Mouse (Mus musculus): ENCODE data around the gene Hdac4. TPM values are rescaled to one million over a fixed set of nuclear protein-coding genes. Genes with fewer than 3 reads are reported as not detected.
A peak's percentile ranks its signal among the peaks of the same experiment; 100 is the strongest.

The Hdac4 gene
- total RNA-seq, 2 experiments from 2014 or later: 97.2 to 106 TPM

DNA sequence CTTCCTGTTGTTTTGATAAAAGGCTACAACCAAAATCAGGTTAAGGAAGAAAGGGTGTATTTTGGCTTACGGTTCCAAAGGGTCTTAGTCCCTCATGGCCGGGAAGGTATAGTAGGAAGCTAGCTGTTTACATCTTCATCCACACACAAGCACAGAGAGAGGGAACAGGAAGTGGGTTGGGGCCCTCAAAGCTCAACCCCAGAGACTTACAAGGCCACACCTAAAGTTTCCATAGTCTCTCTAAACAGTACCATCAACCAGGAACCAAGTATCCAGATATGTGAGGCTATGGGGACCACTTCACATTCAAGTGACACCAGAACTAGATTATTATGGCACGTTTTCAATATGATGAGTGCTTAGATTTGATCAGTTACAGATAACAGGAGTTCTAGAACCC lies 5.0 kb downstream of the Hdac4 start:
- H3K4me3 ChIP-seq: no peak overlapping the region
- no peak for DNase-seq (ENCODE audit: low spot score in 2 of 2)
- no peak for TF ChIP-seq CTCF (conservative IDR thresholded peaks at IDR 0.05)
- no peak overlapping the region for H3K27ac ChIP-seq

- H3K27ac ChIP-seq: no peak overlapping the region
- DNase-seq (ENCODE audit: low spot score in 2 of 2): no peak
- H3K4me3 ChIP-seq: no peak overlapping the region
- no peak for TF ChIP-seq CTCF (conservative IDR thresholded peaks at IDR 0.05)
These were observed 8.4 kb downstream of the Hdac4 start for GRCm38 (mm10) chr1:92187137-92187536.

DNA sequence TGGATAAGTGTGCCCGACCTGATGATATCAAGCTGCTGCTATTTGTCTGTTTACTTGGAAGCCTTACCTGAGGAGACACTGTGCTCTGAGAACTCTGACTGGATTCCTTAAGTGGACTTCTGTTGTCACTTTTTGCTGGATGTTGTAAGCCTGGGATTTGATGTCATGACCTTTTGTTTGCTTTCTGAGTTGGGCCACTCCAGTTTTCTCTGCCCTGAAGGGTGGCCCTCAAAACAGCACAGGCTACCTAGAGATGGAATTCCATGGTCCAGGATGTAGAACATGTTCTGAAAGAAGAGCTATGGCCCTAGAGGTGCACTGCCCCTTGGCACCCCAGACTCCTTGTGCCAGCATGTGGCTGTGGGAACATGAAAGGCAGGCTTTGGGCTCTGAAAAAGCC lies 10.9 kb downstream of the Hdac4 start:
- DNase-seq (ENCODE audit: low spot score in 2 of 2): no peak
- no peak for TF ChIP-seq CTCF (conservative IDR thresholded peaks at IDR 0.05)
- H3K27ac ChIP-seq: no peak overlapping the region
- no peak overlapping the region for H3K4me3 ChIP-seq

- no peak overlapping the region for H3K27ac ChIP-seq
These were observed 12.3 kb downstream of the Hdac4 start for GRCm38 (mm10) chr1:92183101-92183790.

DNA sequence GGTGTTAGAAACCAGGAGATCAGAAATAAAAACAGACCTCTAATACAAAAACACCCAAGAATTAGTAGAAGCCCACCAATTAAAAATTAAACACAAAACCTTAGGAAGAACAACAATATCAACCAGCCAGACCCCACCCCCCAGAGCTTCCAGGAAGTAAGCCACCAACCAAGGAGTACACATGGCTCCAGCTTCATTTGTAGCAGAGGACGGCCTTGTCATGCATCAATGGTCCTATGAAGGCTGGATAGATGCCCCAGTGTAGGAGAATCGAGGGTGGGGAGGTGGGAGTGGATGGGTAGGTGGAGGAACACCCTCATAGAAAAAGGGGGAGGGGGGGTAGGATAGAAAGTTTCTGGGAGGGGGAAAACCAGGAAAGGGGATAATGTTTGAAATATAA lies 13.5 kb downstream of the Hdac4 start:
- TF ChIP-seq CTCF (conservative IDR thresholded peaks at IDR 0.05): no peak
- Histone ChIP-seq H3K4me3 (no peak overlapping the region), H3K27ac (no peak overlapping the region)
- no peak for DNase-seq (ENCODE audit: low spot score in 2 of 2)

More at GRCm38 (mm10) chr1:92183101-92183790, 12.3 kb downstream of the Hdac4 start:
- no peak overlapping the region for H3K4me3 ChIP-seq
- no peak for DNase-seq (ENCODE audit: low spot score in 2 of 2)
- TF ChIP-seq CTCF (conservative IDR thresholded peaks at IDR 0.05): no peak

DNA sequence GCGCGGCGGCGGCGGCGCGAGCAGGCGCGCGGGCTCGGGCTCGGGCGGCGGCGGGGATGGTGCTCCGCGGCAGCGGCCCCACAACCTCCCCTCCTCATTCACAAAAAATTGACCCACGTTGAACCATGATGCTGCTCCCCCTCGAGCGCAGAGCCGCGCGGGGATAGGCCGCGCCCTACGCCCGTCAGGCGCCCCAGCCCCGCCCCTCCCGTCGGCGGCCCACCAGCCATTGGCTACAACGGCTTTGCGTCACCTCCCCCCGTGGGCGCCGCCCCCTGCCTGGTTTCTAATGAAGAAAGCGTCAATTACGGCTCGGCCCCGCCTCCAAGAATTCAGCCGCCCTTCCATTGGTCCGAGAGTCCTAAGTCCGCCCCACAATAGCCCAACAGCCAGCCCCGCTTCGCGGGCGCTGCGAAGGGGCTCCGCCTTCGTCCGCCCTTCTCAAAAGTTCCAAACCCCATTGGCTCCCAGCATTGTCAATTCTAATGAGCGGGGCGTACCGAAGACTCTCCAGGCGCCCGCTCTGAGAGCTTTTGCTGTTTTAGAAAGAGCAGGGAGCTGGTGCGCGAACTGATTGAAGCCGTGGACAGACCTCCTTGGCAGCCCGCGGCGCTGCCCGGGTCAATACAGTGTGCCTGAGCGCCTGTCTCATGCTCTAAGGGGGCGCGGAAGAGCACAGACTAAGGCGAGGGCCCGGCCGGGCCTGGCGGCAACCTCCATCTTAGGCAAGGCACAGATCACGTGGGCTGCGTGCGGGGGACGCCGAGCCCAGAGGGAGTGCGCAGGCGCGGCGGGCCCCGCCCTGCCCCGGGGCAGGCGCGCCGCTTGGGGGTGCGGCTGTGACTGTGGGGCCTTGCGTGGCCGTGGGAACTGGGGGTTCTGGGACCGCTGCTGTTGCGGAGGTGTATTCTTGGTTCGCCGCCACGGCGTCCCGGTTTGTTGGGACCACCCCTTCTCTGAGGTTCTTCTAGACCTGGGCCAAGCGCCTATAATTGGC lies 15.1 kb downstream of the Hdac4 start:
- TF ChIP-seq CTCF (conservative IDR thresholded peaks at IDR 0.05): 0 out of 2 replicates have a peak, but pooled peaks have one; percentile 29
- H3K27ac ChIP-seq: peak overlapping the region; percentile 98
- peak overlapping the region; percentile 81 for H3K4me3 ChIP-seq
- DNase-seq (ENCODE audit: low spot score in 2 of 2): peak; percentile 100

- no peak; the same call in 1 of the 2 replicates for TF ChIP-seq CTCF (conservative IDR thresholded peaks at IDR 0.05)
- peak; percentile 28 to 41 for DNase-seq (ENCODE audit: low spot score in 2 of 2)
- peak overlapping the region; percentile 79 for H3K4me3 ChIP-seq
- H3K27ac ChIP-seq: peak overlapping the region; percentile 92
These were observed 16.0 kb downstream of the Hdac4 start for GRCm38 (mm10) chr1:92179489-92180006.

- DNase-seq (ENCODE audit: low spot score in 2 of 2): peak in 1 of 2 experiments; percentile 17
- H3K4me3 ChIP-seq: peak overlapping the region; percentile 79
- TF ChIP-seq CTCF (conservative IDR thresholded peaks at IDR 0.05): no peak
- H3K27ac ChIP-seq: peak overlapping the region; percentile 92
These were observed 16.4 kb downstream of the Hdac4 start for GRCm38 (mm10) chr1:92179070-92179469.

- DNase-seq (ENCODE audit: low spot score in 2 of 2): peak in 1 of 2 experiments; percentile 21
- peak; percentile 56 for TF ChIP-seq CTCF (conservative IDR thresholded peaks at IDR 0.05)
- Histone ChIP-seq H3K27ac (peak overlapping the region; percentile 92), H3K4me3 (peak overlapping the region; percentile 79)
These were observed 17.2 kb downstream of the Hdac4 start for GRCm38 (mm10) chr1:92178021-92178895.

DNA sequence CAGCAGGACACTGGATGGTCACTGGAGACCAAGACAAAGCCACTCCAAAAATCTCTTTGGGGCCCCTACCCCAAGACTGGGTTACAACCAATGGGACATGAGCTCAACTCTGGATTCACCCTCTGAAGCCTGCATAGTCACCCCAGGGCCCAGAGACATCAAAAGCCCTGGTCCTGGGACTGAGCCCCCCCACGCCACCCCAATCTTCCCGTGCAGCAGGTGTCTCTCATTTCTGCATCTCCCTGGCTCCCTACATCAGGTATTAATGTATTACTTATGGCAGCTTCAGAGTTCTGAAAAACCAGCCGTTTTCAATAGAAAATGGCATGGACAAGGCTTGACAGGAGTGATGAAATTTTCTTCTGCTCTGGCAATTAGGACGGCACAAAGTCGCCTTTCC lies 17.9 kb downstream of the Hdac4 start:
- TF ChIP-seq CTCF (conservative IDR thresholded peaks at IDR 0.05): no peak
- no peak overlapping the region for H3K4me3 ChIP-seq
- no peak for DNase-seq (ENCODE audit: low spot score in 2 of 2)
- H3K27ac ChIP-seq: peak overlapping the region; percentile 92; the same call in 1 of the 2 replicates

DNA sequence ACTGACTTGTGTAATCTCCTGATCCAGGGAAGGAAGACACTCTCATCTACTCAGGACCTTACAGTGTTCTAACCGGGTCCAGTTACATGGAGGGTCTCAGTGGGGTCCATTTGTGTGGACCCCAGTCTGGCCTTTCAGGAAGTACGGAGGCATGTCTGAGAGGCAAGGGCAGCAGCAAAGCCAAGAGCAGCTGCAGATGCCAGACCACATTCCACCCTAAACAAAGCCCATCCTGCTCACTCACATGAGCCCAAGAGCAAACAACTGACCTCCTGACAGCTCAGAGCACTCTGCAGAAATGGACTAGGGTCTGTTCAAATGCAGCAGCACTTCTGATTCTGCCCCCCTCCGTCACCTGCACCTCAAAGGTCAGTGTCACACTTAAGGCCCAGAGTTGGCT lies 18.3 kb downstream of the Hdac4 start:
- Histone ChIP-seq H3K4me3 (no peak overlapping the region), H3K27ac (peak overlapping the region; percentile 92)
- no peak for DNase-seq (ENCODE audit: low spot score in 2 of 2)
- TF ChIP-seq CTCF (conservative IDR thresholded peaks at IDR 0.05): no peak

DNA sequence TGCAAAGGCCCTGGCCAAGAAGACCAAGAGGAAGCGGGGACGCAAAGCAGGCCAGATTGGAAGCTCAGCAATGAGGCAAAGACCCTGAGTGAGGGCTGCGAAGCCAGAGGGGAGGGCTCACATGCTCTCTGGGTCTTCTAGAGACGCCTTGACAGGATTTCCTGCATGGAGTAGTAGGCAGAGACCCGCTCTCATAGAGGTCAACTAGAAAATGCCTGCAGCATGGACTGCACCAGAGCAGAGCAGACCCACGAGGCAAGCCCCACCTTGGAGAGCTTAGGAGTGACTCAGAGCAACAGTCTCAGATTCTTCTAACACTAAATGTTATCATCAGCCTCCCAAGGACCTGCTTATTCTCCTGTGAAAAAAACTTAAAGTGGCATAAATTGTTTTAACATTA lies 20.2 kb downstream of the Hdac4 start:
- Histone ChIP-seq H3K27ac (no peak overlapping the region), H3K4me3 (no peak overlapping the region)
- no peak for TF ChIP-seq CTCF (conservative IDR thresholded peaks at IDR 0.05)
- DNase-seq (ENCODE audit: low spot score in 2 of 2): no peak

Data from layer of hippocampus, adult 2 months (tissue).